Mouse (Mus musculus) CD8-positive naive resting alpha-beta T cell, adult 2 months (primary cell): ENCODE measurements at regions not wholly inside any gene's neighbourhood (a gene's known extent, or its start where the extent isn't known, plus 50 kb on each side); places are given as distances from the start of the nearest gene placed in this dataset.

ENCODE experiments used
- DNase-seq, 2 experiments: peaks; one replicate each; pipeline ENCODE4 v3.0.0; 2022; ENCODE audit warnings: low read depth in 2 of 2, low spot score in 2 of 2

DNA sequence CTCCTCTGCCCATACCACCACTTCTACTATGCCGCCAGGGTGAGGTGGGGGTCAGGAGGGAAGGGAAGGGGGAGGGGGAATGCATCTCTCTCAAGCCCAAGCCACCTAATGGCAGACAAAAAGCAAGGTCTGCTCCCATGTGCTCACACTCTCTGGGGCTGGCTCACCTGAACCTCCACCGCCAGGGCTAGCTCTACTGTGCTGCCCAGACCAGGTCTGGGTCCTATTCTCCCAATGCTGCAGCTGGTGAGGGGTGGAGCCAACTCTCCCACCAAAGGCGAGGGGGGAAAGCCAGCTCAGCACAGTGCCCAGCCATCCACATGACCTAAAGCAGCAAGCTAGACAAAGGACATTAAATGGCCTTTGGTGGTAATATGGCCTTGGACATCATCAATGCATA, 158.6 kb downstream of the Chic2 start:
- DNase-seq: no peak

DNA sequence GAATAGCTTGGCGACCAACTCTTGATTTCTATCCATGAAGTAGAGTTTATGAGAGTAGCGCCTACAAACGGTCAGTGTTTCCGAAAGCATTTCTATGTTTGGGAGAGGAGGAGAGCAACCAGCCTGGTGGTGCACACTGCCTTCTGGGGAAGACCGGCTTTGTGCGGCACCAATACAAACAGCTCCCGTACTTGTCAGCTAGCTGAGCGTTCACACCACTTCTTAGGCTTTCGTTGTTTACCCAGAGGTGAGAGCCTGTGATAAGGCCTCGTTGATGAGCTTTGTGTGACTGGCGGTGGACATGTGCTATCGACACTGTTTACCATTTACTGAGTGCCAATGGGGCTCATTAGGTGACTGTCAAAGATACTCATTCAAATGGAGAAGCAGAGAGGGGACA, 162.0 kb downstream of the Chic2 start:
- no peak for DNase-seq

DNA sequence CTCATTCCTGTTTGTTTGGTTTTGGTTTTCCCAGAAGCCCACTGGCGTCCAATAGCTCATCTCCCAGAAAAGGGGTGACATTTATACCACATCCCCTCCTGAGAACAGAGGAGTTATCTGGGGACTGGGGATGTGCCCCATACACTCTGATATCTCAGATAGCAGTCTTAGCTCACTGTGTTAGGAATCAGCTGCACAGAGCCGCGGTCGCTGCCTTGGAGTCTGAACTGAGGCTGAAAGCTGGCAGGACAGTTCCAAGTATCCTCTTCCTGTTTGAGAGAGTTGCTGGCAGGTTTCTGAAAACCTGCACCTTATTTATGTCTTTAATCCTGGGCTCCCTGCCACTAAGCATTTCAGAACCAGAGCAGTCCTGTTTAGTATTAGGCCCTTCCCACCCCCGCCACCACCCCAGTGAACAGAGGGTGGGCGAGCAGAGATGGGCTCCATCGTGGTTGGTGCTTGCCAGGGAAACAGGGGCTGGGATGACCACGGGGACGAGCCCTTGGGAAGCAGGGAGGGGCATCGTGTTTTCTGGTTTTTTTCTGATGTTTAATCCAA, 163.8 kb downstream of the Chic2 start:
- DNase-seq: no peak

DNA sequence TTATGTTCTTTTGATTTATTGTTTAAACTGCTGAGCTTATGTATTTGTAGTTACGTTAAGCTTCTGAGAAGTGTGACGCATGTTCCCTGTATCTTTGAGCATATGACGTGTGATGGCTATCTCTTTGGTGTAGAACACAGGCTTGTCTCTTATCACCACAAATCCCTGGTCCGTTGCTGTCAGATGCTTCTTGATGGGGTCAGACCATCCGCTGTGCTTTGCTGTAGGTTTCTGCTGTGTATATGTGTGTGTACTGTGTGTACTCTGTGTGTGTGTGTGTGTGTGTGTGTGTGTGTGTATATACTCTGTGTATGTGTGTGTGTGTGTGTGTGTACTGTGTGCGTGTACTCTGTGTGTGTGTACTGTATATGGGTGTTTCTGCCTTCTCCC, 164.5 kb downstream of the Chic2 start:
- DNase-seq: no peak

DNA sequence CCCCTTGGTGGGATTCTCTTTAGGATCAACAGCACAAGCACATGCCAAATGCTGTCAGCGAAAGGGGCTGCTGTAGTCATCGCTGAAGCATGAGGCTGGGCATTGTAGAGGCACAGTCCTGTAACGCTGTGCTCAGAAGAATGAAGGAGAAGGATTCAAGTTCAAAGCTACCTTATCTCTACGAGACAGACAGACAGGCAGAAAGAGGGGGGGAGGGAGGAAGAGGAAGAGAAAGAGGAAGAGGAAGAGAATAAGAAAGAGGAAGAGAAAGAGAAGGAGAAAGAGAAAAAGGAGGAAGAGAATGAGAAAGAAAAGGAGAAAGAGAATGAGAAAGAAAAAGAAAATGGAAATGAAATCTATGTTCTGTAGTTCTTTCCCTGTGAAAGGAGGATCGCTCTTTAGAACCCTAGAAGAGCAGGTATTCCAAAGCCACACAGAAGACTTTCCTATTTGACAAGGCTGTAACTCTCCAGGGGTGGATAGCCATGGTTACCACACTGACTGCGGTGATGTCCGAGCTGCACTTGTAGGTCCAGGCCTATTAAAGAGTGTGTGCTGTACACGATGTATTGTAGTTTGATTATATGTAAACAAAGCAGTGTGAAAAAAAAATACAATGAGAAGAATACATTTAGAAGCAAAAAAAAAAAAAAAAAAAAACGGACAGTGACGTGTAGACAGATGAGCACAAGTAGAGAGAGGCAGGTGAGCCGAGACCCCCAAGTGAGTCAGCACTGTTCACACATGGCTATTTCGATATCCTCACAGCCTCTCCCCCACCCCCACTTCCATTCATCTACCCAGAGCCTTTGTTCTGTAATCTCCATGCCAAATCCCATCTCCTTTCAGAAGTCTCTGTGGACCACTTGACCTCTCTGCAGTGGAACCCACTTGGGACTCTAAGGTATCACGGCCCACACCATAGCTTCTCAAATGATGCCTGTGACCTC, 165.2 kb downstream of the Chic2 start:
- no peak for DNase-seq

DNA sequence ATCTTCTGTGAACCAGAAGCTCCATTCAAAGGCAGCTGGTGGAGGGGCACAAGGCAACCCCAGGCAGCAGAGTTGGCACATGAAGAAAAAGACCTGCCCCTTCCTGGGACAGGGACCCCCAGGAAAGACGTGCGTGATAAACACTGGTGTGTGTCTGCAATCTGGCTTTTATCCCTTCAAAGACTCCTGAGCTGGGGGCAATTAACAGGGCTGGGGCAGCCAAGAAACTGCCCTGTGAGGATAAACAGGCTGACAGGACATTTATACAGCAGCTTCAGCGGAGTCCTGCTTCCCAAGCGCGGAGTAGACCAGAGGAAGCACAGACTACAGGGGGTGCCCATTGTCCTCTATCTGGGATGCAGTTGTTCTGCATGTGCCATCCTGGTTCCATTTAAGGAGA, 167.0 kb downstream of the Chic2 start:
- no peak for DNase-seq

DNA sequence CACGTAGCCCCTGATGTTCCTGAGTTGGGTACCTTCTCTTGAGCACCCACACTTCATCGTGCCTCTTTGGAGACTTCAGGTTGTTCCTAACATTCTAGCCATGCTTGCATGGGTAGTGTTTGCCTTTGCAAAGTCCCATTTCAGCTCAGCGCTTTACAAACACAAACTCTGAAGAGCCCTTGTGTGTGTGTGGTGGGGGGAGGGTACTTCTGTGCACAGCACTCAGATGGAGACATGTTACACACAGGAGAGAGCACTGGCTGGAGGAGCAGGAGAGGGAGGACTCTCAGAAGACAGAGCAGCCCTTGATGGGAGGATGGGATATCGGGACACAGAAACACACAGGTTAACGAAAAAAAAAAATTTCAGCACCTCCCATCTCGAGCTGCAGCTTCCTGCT, 167.4 kb downstream of the Chic2 start:
- no peak for DNase-seq

DNA sequence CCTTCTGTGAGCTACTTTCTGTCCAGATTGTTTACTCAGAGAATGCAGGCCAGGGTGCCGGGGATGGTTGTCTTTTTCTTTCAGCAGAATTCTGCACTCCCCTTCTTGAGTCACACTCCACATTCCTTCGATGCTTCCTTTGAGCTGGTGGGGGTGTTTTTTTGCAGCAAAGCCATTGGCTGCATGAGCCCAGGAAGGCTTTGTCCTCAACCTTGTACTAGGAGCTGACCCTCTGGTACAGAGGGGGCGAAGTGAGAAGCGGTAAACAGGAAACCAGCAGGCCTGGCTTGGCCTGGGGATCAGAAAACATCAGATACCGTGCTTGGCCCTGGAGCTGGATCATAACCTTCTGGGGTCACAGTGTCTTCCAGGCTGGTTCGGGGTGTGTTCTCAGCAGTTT, 169.9 kb downstream of the Chic2 start:
- no peak for DNase-seq

DNA sequence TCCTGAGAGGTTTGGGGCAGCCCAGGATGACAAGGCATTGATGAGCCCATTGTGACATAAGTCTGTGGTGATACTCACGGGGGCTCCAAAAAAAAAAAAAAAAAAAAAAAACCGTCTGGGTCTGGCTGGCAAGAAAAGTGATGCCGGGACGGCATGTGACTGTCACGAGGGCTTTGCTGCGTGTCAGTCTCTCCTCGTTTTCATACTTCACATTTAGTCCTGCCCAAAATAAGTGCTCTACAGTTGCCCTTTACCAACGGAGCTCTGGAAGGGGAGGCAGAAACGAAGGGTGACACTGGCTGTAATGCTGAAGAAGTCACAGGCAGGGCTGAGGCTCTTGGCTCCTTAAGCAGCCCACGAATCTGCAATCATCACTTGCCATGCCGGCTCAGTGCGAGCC, 167.9 kb upstream of the Lnx1 start:
- DNase-seq: no peak

DNA sequence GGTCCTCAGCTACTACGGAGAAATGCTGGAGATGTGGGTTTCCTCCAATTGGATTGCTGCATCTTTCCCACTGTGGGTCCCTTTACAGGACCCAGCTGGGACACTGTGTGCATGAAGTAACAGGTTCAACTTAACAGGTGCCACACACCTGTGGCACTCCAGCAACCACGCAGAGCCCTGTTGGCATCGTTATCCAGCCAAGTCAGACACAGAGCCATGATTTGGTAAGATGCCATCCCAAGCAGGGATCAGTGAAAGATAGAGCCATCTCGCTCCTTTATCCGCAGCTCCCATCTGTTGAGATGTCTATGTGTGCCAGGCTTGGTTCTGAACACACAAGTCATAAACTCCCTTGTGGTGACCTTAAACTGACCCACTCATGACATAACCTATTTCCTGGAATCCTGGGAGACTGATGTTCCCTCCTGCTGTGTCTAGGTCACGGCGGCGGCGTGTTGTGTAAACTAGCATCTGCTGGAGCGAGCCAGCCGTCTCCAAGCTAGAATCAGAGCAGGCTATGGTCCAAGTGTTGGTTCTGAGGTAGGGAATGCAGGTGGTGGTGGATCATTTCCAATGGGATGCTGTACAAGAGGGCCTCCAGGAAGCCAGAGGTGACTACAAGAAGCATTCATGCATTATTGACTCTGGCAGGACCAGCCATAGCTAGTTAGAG, 164.5 kb upstream of the Lnx1 start:
- no peak for DNase-seq

DNA sequence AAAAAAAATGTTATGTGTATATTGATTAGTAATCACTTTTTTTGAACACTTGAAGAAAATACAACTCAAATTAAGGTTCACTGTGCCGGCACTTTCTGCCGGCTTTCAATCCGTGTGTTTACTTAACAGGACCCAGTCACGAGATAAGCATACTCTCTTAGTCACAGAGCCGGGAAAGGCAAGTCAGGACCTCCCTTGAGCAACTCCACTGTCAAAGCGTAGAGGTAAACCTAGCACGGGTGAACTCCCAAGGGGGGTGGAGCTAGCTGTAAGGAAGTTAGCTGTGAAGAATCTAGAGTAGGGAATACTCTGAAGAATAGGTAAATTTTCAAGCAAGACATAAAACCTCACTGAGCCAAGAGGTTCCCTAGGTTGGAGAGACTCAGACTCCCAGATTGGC, 164.0 kb upstream of the Lnx1 start:
- DNase-seq: no peak

DNA sequence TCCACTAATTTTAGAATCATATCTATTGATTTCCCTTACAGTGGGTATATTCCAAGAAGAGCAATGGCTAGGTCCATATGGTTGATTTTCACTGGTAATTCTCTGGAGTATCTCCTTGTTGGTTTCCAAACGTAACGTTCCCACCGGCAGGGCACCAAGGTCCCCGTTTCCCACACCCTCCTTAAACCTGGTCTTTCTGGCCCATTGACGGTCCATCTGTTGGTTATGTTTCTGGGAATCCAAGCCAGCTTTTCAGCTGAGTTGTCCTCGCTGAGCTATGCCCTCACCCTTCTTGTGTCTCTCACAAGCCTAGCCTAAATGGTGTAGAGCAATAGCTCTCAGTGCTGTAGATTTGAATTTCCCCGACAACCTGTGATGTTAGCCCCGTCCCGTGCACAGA, 162.7 kb upstream of the Lnx1 start:
- no peak for DNase-seq

DNA sequence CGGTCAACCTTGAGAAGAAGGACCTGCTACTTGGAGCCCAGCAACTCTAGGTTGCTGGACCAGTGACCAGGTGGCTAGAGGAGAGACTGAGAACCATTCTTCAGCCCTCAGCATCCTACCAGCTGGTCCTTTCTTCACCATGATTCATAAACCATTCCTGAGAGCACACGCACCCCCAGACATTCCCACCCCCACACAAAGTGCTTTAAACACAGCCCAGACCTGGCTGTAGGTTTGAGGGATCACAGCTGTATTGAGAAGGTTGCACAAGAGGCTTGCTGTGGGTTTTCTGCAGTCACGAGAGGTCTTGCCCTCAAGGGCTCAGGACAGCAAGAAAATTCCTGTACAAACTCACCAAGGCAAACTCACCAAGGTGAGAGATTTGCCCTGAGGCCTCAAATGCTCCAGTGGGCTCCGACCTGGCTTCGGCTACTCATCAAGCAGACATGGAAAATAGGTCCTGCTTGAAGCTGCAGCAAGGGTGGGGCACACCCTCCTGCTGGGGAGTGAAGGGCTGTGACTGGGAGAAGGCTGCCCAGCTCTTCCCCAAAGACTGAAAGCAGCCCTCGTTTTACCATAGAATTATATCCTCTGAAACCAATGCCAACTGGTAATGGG, 161.9 kb upstream of the Lnx1 start:
- no peak for DNase-seq

DNA sequence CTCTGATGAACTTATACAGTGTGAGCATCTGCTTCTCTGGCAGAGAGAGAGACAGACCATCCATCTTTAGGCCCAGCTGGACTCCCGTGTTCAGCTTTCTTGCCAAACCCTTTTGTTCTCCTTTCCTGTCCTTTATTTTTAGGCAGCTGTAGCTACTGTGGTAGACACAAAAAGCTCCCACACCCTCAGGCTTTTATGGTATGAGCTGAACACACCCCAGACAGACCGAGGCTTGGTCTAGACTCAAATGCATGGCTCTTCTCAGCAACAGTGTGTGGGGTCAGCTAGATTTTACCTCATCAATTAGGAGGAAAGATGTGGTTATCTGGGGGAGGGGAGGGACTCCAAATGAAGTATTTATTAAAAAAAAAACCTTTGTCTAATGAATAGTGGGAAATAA, 158.6 kb upstream of the Lnx1 start:
- DNase-seq: no peak

DNA sequence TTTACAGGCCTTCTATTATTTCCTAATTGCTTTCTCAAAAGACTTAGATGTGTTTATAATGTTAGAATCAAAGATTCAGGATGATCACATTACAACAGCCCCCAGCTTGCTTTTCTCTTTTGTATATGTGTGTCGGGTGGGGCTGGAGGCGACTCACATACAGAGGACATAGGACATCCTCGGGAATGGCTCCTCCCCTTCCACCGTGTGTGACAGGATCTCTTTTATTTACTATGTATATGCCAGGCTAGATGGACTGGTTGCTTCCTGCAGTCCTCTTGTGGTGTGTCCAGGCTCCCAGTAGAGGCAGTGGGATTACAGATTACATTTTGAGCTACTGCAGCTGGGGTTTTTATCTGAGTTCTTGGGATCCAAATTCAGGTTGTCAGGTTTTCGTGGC, 155.1 kb upstream of the Lnx1 start:
- no peak for DNase-seq

DNA sequence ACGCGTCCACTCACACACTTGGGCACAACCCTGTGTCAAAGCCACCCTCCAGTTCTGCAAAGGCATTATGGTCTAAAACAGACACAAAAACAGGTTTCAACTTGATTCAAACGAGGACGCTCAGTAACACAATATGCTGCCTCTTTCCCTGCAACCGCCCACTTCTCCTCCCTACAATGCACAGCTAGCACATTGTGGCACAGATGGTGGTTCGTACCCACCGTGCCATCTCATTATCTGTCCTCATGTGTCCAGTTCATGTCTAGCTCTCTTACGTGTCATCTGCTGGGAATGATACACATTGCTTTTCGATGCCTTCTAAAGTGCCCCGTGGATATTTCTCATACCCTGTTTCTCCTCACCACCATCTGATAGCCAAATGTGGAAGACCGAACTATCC, 154.4 kb upstream of the Lnx1 start:
- no peak for DNase-seq

DNA sequence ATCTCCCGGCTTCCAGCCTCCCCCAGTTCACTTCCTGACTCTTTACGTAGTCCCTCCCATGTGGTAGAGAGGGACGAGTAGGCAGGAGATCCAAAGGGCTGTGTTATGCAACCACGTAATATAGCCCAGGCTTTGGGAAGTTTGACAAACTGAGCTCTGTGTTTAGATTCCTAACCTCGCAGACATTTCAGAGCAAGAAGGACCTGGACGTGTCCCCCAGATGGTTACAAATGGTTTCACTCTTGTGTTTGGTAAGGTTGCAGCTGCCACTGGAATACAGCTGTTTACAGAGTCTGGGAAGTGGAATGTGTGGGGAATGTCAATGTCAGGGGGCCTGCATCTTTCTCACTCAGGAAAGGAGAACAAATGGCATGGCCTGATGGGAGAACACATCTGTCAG, 145.1 kb upstream of the Lnx1 start:
- DNase-seq: no peak

DNA sequence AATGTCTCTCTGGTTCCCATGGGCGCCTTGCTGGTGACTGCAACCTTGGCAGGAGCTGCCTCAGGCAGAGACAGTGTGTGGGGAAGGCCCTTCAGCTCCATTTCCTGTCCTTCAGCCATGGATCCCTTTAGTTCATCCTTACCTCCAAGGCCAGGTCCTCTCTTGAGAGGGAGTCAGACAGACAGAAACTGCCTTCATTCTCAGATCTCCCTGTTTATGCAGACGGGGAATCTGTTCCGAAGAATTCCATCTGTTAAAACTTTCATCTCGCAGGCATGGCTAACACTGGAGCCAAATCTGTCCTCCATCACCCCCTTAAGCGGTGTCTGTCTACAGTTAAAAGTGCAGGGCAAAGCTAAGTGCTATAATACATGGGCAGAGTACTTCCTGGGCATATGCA, 144.0 kb upstream of the Lnx1 start:
- no peak for DNase-seq

DNA sequence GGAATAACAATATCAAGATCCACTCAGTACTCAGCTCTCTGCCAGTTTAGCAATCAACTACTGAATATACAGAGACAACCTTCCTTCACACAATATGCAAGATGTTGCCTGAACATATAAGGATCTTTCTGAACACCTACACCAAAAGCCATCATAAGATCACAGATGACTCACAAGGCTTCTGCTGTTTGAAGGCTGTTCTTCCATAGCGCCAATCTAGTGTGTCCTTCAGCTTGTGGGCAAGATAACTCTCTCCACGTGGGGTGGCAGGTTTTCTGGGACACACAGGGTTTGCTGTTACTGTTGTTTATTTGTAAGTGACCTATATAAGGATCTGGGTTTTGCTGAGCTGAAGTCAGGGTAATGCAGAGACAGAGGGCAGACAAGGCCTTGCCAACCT, 131.7 kb upstream of the Lnx1 start:
- no peak for DNase-seq

DNA sequence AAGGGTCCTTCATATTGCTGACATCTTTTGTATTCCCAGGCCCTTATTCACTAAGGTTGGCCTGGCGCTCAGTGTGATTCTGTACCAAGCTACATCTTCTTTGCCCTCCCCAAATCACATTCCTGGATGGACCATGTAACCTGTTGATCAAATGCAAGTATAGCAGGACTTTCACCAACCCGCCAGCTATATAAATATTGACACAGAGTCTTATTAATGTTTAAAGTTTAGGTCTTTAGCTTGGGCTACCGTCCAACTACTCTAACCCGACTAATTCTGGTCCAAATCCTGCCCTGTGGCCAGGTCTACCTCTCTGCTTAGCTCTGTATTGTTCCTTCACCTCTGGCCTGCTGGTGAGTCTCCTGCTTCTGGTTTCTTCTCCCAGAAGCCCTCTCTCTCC, 131.2 kb upstream of the Lnx1 start:
- DNase-seq: no peak

DNA sequence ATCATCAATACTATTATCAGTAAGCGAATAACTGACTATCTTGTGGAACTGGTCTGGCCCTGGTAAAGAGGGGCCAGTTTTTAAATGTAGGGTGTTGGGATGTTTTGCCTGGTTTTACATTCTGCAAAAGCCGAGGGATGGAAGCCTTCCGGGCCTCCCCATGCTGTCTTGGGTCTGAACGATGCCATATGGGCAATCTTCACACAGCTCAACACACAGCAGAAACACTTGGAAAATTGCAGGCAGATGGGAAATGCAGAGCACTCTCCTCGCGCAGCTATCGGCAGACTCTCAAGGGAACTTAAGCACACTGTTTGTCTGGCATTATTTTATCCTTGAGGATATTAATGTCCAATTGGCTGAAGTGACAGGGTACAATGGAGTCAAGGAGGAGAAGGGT, 129.3 kb upstream of the Lnx1 start:
- DNase-seq: no peak

DNA sequence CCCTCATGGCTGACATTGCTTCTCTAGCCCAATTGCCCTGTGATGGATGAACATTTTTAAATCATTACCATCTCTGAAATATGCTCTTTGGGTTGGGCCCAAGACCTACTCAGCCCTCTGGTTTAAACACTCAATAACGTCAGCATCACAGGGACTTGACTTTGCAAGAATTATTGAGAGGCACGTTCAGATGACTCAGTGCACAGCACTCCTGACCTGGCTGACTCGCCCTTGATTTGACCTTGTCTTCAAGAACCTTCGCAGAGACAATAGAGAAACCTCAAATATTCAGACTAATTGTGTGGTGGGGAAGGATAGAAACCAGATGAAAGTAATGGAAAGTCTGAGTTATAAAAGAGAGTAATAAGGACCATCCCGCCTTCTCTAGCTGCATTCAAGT, 127.9 kb upstream of the Lnx1 start:
- DNase-seq: no peak
